Mouse (Mus musculus) lung, postnatal 0 days (tissue): Measurements from ENCODE around the gene Trappc2l. TPM values are rescaled to one million over a fixed set of nuclear protein-coding genes. Genes with fewer than 3 reads are reported as not detected.

ENCODE experiments used
- ATAC-seq: fragments of 200-750 bp; cut with Nextera tagmentation; 2 replicates; pipeline ENCODE4 v1.8.0; 2017; ENCODE audit warnings: moderate library complexity
- DNase-seq: peaks from one replicate; pipeline ENCODE4 v3.0.0-alpha.2; 2016; ENCODE audit warnings: low spot score
- H3K27ac ChIP-seq: fragments of 300-500 bp; sonication (generic); 2 replicates; pipeline ENCODE4 v1.5.1; 2014; ENCODE audit warnings: antibody characterized with exemption, mild to moderate bottlenecking, low read length, mixed read lengths
- H3K27me3 ChIP-seq: fragments of 300-500 bp; sonication (generic); replicated peaks from 2 replicates; pipeline ENCODE4 v1.6.1; 2014; ENCODE audit warnings: low read length, mixed read lengths; ENCODE audit not compliant: insufficient read depth
- H3K36me3 ChIP-seq: fragments of 300-500 bp; sonication (generic); 2 replicates; pipeline ENCODE4 v1.6.1; 2014; ENCODE audit warnings: low read length, mixed read lengths; ENCODE audit not compliant: insufficient read depth
- H3K4me1 ChIP-seq: fragments of 300-500 bp; sonication (generic); 2 replicates; pipeline ENCODE4 v1.6.1; 2014; ENCODE audit warnings: antibody characterized with exemption, low read depth, low read length, mixed read lengths; ENCODE audit not compliant: insufficient read depth
- H3K4me2 ChIP-seq: fragments of 300-500 bp; sonication (generic); replicated peaks from 2 replicates; pipeline ENCODE4 v1.6.1; 2014; ENCODE audit warnings: low read depth, mild to moderate bottlenecking, low read length, moderate library complexity, mixed read lengths
- H3K4me3 ChIP-seq: fragments of 300-500 bp; sonication (generic); 2 replicates; pipeline ENCODE4 v1.5.1; 2014; ENCODE audit warnings: low read depth, low read length
- H3K9ac ChIP-seq: fragments of 300-500 bp; sonication (generic); replicated peaks from 2 replicates; pipeline ENCODE4 v1.6.1; 2014; ENCODE audit warnings: low read depth, mild to moderate bottlenecking
- H3K9me3 ChIP-seq: fragments of 300-500 bp; sonication (generic); 2 replicates; pipeline ENCODE4 v1.6.1; 2016; ENCODE audit warnings: low read length, mixed read lengths
- CTCF ChIP-seq: IDR thresholded peaks from 2 replicates; pipeline ENCODE4 v1.5.1; 2016; ENCODE audit warnings: antibody characterized with exemption, mild to moderate bottlenecking
- EP300 ChIP-seq: IDR thresholded peaks from 2 replicates; pipeline ENCODE4 v1.6.1; 2016; ENCODE audit warnings: antibody characterized with exemption, mild to moderate bottlenecking, control low read depth
- WGBS: fragments of 180-500 bp; shearing (Covaris S2); extraction: QIAGEN DNeasy Blood & Tissue Kit; methylation state at CpG from one replicate; pipeline ENCODE4 v1.1.7; 2014; 5-methylcytosine and 5-hydroxymethylcytosine counted together
- polyA plus RNA-seq: library from polyadenylated mRNA; unstranded; fragments of >200 nt; fragmentation: Nextera tagmentation; extraction: Ambion mirVana; gene quantifications from 2 replicates; pipeline ENCODE4 v1.2.1, GENCODE M21; 2015

Gene Trappc2l
- polyA plus RNA-seq, 1 experiment from 2014 or later = 70.0 TPM

DNA sequence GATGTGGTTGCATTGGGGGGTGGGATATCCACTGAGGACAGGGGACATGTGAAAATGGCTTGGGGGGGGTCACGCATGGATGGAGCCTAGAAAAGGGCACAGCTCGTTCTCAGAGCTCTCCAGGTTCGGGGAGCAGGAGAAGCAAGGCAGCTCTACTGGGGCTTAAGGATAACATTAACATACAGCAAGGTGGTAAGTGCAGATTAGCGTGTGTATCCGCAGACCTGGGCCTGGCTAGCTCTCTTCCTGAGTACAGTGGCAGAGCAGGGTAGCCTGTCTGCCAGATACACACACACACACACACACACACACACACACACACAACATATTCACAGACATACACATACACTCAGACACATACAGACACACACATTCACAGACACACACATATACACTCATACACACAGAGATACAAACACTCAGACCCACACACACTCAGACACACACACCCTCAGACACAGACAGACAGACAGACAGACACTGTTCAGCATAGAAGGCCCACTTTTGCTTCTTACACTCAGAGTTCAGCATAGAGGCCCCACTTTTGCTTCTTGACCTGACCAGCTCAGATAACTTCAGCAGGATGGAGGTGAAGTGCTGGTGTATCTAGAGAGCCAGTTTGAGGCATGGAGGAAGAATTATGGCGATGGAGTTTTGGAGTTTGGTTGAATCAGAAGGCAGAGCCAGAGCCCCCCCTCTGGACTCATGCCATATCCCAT lies 7.4 kb downstream of the Trappc2l start:
- H3K9me3 ChIP-seq = no peaks in the 10 kb centered on the region
- TF ChIP-seq CTCF = no peak
- TF ChIP-seq EP300 = no peak
- H3K4me1 ChIP-seq = no peaks in the 10 kb centered on the region
- no peak overlapping the region for H3K4me3 ChIP-seq
- 70% methylated on average over 6 of the region's 6 CpGs for WGBS
- no peak for ATAC-seq
- no peak overlapping the region for H3K9ac ChIP-seq
- 0 out of 2 replicates have a peak, but pooled peaks cover 5% of the 10 kb centered on the region for H3K36me3 ChIP-seq
- no peak for DNase-seq
- H3K27me3 ChIP-seq = no peaks in the 10 kb centered on the region
- no peak overlapping the region for H3K4me2 ChIP-seq
- H3K27ac ChIP-seq = no peak overlapping the region

DNA sequence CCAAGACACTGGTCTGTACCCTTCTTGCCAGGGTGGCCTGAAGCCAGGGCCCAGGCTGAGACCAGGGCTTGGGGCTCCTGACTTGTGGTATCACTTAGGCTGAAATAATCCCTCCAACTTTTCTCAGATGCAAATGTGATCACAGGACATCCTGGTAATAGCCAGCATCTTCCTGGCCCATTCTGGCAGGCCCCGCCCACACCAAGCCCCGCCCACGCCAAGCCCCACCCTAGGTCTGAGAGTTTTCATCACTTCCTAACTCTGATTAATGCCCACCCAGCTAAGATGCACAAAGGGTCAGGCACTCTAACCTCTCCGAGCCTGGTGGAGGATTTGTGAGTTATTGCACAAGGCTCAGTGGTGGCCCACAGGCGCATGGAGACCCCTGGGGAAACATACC lies 9.0 kb downstream of the Trappc2l start:
- H3K4me1 ChIP-seq = no peaks in the 10 kb centered on the region
- H3K27ac ChIP-seq = no peak overlapping the region
- no peak for TF ChIP-seq CTCF
- no peak for TF ChIP-seq EP300
- no peaks in the 10 kb centered on the region for H3K27me3 ChIP-seq
- DNase-seq (no peak), ATAC-seq (no peak)
- 35% methylated on average over 5 of the region's 5 CpGs for WGBS
- no peak overlapping the region for H3K4me3 ChIP-seq
- no peaks in the 10 kb centered on the region for H3K9me3 ChIP-seq
- no peak overlapping the region for H3K9ac ChIP-seq
- no peak overlapping the region for H3K4me2 ChIP-seq
- H3K36me3 ChIP-seq = no peaks in the 10 kb centered on the region

GRCm38 (mm10) chr8:122622727-122623126 lies 11.3 kb downstream of the Trappc2l start, which contains the start of gene Pabpn1l:
Gene Pabpn1l (minus strand): TSS chr8:122622739.
- Histone ChIP-seq H3K27me3 (no peaks in the 10 kb centered on the region), H3K36me3 (no peaks in the 10 kb centered on the region), H3K4me2 (no peak within 1 kb of the TSS), H3K4me1 (no peaks in the 10 kb centered on the region), H3K9me3 (no peaks in the 10 kb centered on the region), H3K27ac (no peak within 1 kb of the TSS), H3K4me3 (no peak within 1 kb of the TSS), H3K9ac (no peak within 1 kb of the TSS)
- WGBS = 61% methylated on average over 6 of the region's 6 CpGs
- DNase-seq (no peak), ATAC-seq (no peak)
- TF ChIP-seq CTCF = no peak
- TF ChIP-seq EP300 = no peak

- DNase-seq = no peak
- no peak overlapping the region for H3K4me2 ChIP-seq
- no peaks in the 10 kb centered on the region for H3K4me1 ChIP-seq
- WGBS = 86% methylated on average over 17 of the region's 17 CpGs
- no peaks in the 10 kb centered on the region for H3K27me3 ChIP-seq
- no peaks in the 10 kb centered on the region for H3K36me3 ChIP-seq
- TF ChIP-seq CTCF (no peak), EP300 (no peak)
- H3K4me3 ChIP-seq = no peak overlapping the region
- H3K9ac ChIP-seq = no peak overlapping the region
- no peak overlapping the region for H3K27ac ChIP-seq
- no peaks in the 10 kb centered on the region for H3K9me3 ChIP-seq
- no peak for ATAC-seq
Measured at GRCm38 (mm10) chr8:122623844-122624642, 12.6 kb downstream of the Trappc2l start.

GRCm38 (mm10) chr8:122624653-122625052 lies 13.2 kb downstream of the Trappc2l start:
- ATAC-seq = no peak
- no peak for DNase-seq
- Histone ChIP-seq H3K27ac (no peak overlapping the region), H3K4me2 (no peak overlapping the region), H3K4me1 (no peaks in the 10 kb centered on the region), H3K9me3 (no peaks in the 10 kb centered on the region), H3K27me3 (no peaks in the 10 kb centered on the region), H3K4me3 (no peak overlapping the region), H3K9ac (no peak overlapping the region), H3K36me3 (no peaks in the 10 kb centered on the region)
- TF ChIP-seq CTCF = peak; percentile 54
- no peak for TF ChIP-seq EP300
- WGBS = 57% methylated on average over 5 of the region's 5 CpGs

- Histone ChIP-seq H3K4me1 (no peaks in the 10 kb centered on the region), H3K9me3 (no peaks in the 10 kb centered on the region), H3K4me2 (no peak overlapping the region), H3K27ac (no peak overlapping the region), H3K4me3 (no peak overlapping the region), H3K27me3 (no peaks in the 10 kb centered on the region), H3K36me3 (no peaks in the 10 kb centered on the region), H3K9ac (no peak overlapping the region)
- DNase-seq = no peak
- 78% methylated on average over 9 of the region's 9 CpGs for WGBS
- TF ChIP-seq CTCF (no peak), EP300 (no peak)
- ATAC-seq = no peak
Measured at GRCm38 (mm10) chr8:122625811-122626210, 14.4 kb downstream of the Trappc2l start.
